Mouse (Mus musculus) activated CD4-positive, CD25-positive, alpha-beta regulatory T cell, adult 4 months (primary cell): ENCODE data around the gene Lancl1. TPM values are rescaled to one million over a fixed set of nuclear protein-coding genes. Genes with fewer than 3 reads are reported as not detected.

Experiments
- ATAC-seq: one replicate; pipeline ENCODE4 v1.8.0; 2017
- polyA plus RNA-seq, 2 experiments: library from polyadenylated mRNA; unstranded; fragments of 100-300 nt; shearing (Covaris generic); gene quantifications; one replicate each; pipeline ENCODE4 v1.2.1; 2017

The Lancl1 gene
- polyA plus RNA-seq, result 10 to 100 TPM; 31.3 to 32.3 TPM

DNA sequence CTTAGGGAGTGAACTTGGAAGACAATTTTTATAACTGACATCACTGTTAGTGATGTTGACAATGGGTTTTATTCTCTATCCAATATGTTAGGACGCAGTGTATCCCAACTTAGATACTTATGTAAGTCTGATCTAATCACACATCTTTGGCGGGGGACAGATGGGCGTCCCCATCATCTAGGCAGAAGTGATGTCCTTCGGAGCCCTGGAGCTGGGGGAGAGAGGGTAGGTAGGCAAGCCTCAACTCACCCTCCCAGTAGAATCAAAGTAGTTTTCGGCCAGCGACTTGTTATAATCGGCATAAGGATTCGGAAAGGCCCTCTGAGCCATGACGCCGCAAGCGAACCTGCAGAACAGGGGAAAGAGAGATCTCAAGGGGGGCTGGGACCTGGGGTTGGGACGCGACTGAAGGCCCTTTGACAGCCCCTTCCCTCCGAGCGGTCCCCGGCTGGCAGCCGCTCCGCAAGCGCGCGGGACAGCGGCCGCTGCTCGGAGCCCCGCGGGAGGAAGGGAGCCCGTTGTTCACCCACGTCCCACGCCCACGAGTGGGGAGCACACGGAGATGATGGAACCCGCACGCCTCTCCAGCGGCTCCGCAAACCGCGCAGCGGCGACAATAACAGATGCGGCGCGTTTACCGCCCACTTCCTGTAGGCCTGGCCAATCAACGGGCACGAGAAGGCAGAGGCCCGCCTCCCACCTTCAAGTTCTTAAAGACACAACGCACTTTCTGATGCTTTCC lies at the start of gene Lancl1:
TSS of gene Lancl1 (minus strand) at position 627 of the 742 bp plus-strand sequence.
- peak; percentile 99 for ATAC-seq

DNA sequence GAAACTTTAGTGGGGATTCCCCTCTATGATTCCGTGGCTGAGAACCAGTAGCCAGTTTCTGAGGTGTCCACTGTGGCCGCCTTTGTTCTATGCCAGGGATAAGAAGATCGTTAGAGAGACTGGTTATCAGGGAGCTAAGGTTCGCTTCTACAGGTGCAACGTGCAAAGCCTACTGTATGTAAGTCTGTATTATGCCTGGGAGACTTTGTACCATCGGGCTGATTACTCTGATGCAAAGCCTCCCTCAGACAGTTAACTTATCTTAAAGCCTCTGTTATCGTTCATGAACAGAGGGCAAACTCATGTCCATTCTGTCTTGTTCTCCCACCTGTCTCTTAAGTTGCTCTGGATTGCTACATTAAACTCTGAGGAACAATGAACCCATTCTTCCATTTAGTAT lies 40.5 kb upstream of the Lancl1 start:
- ATAC-seq, result no peak

DNA sequence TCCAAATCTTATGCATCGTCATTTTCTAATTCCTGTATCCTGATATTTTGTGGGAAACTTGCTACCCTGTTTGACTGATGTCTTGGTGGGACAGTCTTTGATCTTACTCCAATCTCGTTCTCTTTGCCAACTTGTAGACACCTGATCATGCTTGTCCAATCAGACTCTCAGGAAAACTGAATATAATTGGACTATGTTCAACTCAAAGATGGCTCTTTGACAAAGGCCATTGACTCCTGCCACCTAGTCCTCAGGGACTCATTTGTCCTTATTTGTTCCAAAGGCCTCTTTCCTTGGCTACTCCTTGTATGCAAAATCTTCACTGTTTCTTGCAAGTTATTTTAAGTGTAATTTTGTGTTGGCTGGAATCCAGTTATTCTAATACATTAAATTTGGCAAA lies 40.0 kb upstream of the Lancl1 start:
- ATAC-seq, result no peak

DNA sequence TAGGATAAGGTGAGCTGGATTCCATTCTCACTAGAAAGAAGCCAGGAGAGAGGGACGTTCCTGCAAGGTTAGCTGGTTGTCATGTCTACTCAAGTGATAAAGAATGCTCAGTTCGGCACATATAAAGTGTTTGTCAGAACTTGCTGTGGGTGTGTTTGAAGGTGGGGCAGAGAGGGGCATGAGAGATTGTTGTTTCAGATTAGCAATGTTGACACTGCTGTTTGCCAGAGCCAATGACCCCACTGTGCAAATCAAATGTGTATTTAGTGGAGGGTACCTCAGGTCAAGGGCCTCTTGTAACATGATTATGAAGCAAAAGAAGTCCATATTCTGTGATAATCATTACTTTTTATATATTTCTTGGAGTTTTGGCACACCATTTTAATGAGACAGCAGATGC lies 39.1 kb upstream of the Lancl1 start:
- no peak for ATAC-seq

DNA sequence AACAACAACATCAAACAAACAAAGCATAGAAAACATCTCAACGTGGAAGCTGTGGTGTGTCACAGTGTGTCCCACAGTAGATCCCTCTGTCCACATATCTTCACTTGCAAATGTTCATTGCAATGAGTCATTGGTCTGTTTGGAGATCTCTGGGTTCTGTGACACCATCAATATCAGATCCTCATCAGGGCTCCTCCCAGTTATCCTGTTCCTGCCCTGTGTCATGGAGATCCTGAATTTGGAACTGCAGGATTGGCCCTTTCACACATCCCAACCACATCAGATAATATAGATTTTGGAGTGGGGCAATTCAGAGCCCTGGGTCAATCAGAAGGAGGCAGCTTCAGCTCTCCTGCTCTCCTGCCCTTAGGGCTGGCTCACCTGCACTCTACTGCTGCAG lies 28.9 kb upstream of the Lancl1 start:
- ATAC-seq, result no peak

DNA sequence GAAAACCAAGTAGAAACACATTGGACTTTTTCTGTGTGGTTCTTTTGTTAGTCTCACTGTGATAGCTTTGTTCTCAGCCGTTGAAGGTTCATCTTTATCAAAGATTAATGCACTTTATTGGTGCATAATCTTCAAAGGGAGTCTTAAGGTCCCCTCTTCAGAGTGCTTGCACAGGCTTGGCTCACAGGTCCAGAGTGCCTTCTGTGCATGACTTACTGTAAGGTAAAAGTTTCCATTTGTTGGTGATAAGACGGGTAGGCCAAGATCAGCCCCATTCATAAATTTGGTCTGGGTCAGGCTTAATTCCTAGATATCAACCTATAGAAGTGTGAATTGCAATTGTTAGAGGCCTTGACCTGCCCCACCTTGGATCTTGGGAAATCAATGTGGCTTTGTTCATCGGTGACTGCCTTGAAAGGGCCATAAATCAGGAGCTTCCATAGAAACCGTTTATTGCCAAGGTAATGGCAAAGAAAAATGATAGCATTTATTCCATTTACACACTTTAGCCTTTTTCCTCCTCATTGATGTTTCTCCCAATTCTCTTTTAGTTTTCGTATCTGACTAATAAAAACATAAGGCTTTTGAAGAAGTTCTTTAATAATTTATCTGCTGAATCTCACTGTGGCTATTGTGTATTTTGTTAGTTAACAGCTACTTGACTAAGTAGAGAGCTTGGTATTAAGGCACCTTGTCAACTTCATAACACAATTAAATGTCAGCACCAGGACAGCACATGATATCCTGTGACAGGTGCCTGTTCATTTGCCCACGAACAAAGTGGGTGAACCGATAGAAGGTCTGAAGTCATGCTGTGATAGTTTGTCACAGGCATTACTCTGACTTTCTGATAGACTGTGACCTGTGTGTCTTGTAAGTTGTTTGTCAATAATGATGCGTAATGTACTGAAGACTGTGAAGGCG lies 26.9 kb upstream of the Lancl1 start:
- ATAC-seq, result no peak

DNA sequence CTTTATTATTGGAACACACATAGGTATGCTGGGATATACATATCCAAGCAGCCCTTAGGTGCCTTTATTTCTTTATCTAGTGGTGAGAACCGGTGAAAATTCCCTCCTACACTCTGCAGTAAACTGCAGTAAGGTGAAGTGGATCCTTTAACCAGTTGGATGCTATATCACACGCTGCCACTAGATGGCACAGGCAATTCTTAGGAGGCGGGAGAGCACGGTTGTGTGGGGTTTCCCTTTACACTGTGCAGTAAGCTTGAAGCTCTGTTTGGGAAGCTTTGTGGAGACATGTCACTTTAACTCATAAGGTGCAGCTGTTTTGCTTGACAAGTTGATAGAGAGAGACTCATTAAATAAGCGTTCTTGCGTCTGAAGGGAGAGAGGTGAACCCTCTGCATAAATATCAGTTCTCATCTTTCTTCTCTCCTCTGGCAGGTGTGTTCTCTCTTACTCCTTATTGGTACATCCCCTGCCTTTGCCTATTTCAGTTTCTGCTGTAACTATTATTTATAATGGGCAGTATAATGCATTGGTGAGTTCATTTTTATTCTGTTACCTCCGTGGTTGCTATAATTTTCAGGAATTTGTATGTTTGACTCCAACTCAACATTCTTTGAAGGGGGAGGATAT lies 22.9 kb upstream of the Lancl1 start:
- peak; percentile 93 for ATAC-seq

DNA sequence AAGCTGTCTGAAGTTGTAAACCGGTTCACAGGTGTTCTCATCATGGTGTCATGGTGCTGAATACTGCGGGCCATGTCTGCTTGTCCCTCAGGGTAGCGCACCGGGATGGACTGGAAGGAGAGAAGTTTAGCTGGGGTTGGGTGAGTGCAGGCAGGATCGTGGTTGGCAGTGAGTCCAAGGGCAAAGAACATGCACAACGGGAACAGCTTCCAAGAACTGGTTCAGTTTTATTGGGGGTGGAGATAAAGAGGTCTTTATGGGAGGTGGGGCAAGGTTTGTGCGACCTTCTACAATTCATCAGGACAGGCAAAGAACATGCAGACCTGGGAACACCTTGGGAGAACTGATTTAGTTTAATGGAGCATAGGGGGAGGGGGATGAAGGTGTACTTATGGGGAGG lies 17.1 kb upstream of the Lancl1 start:
- ATAC-seq, result no peak

DNA sequence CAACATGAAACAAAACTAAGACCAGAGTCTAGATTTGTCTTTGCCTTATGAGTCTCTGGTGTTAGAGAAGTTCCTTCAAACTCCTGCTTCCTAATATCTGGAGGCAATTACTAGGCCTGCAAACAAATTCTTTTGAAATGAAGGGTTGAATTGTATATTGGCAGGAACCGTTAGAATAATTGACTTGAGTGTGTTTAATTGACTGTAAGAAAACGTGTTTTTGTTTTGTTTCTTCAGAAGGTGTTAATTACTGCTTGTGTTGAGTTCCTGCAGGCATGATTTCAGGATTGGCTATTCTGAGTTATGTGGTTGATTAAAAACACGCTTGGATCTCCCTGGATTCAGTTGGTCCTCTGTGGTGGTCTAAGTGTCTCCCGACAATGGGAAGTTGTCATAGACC lies 14.0 kb upstream of the Lancl1 start:
- no peak for ATAC-seq

DNA sequence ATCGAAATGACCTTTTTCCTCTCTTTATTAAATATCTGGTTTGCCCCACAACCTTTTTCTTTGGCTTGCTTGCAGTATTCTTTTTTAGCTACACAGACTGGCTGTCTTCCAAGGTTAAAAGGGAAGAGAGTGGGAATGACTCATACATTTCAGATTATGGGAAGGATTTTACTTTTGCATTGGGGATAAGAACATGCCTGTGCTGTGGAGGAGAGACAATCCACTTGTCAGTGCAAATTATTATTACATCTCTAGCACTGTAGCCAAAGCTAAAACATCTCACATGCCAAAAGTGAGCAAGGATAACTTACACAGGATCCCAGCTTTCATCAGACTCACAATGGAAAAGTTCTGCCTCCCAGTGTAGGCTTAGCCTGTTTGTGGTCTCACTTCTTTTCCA lies 10.9 kb upstream of the Lancl1 start:
- ATAC-seq, result no peak

DNA sequence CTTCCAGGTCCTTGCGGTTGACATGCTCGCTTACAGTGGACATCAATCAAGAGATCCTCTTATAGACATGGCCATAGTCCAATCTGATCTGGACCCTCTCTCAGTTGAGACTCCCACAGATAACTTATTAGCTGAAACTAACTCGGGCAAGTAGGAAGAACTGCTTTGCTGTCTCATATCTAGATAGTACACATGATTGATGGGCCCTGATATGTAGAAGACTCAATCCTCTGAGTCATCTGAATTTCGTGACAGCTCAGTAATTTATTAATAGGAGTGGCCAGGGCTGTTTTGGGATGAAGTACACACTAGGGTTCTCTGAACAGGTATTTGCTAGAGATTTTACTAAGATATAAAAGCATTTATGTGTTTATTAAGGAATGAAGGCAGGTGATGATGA lies 10.0 kb upstream of the Lancl1 start:
- no peak for ATAC-seq

DNA sequence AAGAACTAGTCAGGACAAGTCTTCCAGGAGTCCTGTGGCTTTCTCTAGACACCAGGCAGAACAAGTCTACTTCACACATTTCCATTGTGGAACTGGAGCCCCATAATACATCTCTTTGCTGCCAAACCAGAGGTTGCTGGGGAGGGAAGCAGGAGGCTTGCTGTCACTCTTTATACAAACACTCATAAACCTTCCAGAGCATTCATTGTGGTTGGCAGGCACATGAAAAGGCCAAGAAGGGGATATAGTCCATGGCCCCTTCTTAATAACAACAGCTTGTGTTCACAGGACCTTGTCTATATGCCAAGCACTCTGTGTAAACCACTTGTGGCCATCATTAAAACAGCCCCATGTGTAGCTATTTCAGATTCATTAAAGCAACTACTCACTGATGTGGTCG lies 6.4 kb upstream of the Lancl1 start:
- no peak for ATAC-seq

DNA sequence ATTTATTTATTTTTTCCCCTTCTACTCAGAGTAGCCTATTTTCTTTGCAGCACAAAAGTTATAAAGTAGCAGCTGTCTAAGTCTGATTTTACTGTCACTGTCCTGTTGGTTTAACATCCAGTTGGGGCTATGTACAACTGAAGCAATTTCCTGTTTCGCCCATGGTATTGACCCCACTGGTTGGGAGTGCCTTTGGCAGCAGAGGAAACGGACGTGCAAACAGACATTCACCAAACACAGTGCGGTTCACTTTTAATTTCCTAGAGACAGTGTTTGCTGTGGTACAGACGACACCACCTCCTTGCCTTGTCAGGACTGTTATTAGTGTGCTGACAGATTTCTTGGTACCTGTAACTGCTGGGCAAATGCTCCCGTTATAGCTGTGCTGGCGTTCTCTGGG lies 3.9 kb upstream of the Lancl1 start:
- ATAC-seq, result no peak

DNA sequence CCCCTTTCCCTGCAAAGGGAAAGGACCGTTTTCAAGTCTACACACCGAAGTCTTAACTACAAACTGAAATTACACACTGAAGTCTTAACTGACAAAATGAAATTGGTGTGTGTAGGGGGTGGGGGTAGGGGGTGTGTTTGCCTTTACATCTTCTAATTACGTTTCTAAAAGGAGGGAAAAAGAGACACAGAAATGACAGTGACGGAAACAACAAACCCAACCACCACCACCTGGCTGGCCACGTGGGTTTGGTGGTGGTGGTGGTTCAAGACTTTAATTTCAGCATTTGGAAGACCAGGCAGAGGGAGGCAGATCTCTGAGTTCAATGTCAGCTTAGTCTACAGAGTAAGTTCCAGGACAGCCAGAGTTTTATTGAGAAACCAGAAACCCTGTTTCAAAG lies 411 bp upstream of the Lancl1 start:
- peak; percentile 8 for ATAC-seq

DNA sequence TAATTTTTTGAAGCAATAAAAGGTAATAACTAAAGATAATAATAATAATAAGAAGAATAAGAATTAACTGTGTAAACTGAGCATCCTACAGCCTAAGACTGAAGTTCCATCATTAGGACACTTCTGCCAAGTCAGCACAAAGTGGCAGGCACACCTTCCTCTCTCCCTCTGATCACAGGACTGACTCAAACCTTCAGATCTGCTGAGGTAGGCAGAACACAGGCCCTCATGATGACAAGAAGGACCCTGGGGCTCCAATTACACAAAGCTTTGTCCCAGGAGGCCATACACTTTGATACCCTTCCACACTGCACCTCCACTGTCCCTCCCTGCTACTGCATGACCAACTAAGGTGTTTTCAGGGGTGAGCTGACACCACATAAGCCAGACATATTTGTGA lies 1.5 kb downstream of the Lancl1 start:
- ATAC-seq, result no peak

DNA sequence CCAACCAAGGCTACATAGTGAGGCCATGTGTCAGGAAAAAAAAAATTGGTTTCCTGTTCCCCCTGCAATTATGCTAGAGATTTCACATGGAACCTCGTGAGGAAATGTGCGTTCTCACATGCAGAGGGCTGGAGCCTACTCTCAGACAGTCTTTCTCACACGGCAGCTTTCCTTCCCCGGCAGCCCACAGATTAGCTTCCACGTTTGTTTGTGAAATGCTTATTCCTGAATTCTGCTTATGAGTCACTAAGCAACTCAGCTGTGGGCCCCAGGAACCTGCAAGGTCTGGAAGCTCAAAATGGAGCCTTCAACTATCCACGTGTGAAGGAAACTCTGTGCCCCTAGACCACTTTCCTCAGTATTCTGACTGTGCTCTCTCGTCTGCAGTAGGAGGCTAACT lies 5.4 kb downstream of the Lancl1 start:
- no peak for ATAC-seq

DNA sequence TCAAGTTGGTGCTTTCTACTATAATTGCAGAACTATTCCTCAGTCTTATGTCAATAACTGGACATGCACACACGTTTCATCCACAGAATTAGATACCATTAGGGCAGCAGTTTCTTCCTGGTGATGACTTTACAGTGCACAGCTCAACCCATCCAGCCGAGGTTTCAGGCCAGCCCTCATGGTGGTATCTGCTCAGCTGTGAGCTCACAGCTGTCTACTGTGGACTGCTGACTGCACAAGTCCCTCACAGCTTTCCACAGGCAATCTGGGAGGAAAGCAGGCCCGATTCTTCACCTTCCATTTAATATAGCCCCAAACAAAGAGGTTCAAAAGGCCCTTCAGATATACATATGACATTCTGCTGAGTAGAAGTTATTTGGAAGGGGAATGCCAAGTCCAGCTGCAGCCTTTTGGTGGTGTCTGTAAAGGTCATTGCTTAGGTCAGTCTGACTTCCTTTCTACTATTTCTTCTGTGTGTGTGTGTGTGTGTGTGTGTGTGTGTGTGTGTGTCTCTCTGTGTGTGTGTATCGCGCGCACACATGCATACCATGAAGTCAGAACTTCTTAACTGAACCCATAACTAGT lies 11.7 kb downstream of the Lancl1 start:
- no peak for ATAC-seq

DNA sequence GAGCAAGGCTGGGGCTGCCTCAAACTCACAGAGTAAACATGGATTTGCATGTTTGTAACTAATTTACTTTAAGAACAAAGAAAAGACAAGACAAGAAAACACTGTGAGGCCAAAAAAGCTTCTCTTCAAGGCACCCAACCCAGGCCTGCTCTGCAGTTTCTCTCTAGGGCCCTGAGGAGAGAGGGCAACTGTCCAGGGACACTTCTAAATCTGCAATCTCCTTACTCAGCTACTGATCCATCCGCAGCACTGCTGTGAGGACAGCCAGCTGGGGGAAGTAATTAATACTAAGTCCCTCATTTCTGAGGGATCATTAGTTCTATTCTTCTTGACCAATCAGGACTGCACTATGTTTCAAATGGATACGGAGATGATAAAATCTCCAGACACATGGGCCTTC lies 12.5 kb downstream of the Lancl1 start:
- ATAC-seq, result no peak

DNA sequence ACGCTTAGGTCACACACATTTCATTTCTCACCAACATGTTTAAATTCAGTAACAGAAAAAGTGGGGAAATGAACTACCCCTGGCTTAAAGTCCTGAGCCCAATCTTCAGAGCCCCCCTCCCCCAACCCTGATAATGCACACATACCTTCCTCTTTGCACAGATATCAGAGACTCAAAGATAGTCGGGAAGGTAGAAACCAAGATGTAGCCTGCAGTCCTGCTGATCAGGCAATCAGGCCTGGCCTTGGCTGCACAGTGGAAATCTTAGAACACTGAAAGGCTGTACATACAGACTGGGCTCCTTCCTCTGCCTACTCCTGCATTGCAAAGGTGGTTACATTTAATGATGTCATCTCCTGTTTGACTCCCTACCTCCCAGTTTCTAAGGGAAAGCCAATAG lies 15.9 kb downstream of the Lancl1 start:
- ATAC-seq, result no peak

DNA sequence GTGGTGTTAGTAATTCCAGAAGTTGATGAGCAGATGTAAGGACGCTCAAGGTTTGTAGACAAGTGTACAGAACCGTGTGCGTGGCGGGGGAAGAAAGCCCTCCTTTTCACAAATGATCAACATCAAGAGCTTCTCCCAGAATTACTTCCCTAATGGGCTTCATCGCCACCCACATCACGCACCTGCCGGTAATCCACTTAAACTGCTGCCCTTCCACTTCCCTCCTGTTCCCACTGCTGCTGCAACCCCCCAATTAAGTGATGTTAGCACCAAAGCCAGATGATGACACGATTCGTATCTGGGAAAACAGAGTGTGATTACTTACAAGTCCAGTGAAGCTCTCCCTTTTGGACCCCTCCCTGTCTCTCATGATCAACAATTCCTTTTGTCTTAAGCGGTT lies 16.6 kb downstream of the Lancl1 start:
- ATAC-seq, result no peak

DNA sequence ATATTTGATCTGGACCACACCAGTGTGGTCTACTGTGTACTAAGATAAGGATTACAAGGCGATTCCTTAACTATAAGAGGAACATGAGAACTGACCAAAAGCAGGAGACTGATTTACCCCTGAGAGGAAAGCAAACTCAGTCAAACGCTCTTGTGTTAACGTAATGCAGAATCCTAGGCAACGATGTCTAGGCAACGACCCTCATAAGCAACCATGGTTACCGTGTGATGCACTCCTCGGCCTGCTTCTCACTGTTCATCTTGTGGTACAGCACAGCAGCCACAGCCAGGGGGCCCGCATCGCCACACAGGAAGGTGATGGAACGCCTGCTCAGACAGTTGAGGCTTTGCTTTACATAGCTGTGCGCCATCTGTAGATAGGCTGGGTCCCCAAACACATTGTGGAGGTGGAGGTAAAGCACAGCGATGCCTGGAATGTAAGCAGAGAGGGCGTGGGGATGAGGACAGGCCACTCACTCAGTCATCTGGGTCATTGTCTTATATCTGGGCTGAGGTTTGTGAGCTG lies 18.0 kb downstream of the Lancl1 start:
- no peak for ATAC-seq

DNA sequence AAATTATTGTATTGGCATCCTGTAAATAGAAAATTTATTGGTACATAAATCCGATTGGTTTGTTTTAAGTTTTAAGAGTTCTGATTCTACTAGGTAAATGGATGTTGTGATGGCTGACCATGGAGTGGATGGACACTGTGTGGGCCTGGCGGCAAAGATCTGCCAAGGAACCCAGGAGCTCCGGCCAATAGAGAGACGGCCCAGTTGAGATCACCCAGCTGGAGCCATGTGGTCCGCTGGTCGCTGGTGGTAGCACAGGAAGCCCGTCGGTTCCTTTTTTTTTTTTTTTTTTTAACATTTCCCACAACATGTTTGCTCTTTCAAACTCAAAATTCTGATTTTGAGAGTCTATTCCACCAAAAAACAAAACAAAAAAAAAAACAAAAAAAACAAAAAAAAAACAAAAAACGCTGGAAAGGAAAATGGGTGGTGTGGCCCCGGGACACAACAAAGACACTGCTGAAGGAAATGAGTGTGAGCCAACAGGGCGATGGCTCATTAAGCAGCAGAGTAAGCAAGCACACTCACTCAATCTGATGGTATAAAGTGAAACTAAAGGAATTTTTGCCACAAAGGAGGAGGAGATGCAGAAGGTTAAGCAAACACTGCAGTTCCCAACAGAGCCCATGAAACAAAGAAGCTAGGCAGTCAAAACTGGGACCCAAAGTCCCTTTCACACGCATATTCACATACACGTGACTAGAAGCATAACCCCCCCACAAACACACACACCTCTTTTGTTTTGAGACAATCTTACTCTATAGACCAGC lies 21.4 kb downstream of the Lancl1 start:
- ATAC-seq, result no peak
